Mouse (Mus musculus): Measurements from ENCODE around the gene Ripk1.

GRCm38 (mm10) chr13:34084026-34084750, 82.0 kb downstream of the Ripk1 start:
- TF ChIP-seq FOSL1 (IDR thresholded peaks at IDR 0.05; ENCODE audit: insufficient read depth, low read length, poor library complexity, severe bottlenecking) (no peak), CTCF (IDR thresholded peaks at IDR 0.05; ENCODE audit: control insufficient read depth, insufficient read depth, insufficient read length) (no peak), MYOG (IDR thresholded peaks at IDR 0.05; ENCODE audit: control insufficient read depth, extremely low read depth, insufficient read length) (no peak)

Data from C2C12 (cell line).